Mouse (Mus musculus) erythroblast, embryonic 14.5 days (primary cell): ENCODE data around the gene St3gal4.

Experiments used
- GATA1 ChIP-seq: IDR thresholded peaks from 2 replicates; pipeline ENCODE4 v1.6.1; 2012; ENCODE audit warnings: low read length, inconsistent platforms, mixed read lengths
- TAL1 ChIP-seq: IDR thresholded peaks from 3 replicates; pipeline ENCODE4 v1.6.1; 2012; ENCODE audit warnings: low read length, inconsistent platforms, mixed read lengths

- TF ChIP-seq GATA1 (peak; percentile 86), TAL1 (peak; percentile 89)
These were observed 3.6 kb upstream of the St3gal4 start for GRCm38 (mm10) chr9:35122551-35123266.
